Comparison of ENCODE assay signal across 13 mouse cellular contexts in the genomic region with DNA sequence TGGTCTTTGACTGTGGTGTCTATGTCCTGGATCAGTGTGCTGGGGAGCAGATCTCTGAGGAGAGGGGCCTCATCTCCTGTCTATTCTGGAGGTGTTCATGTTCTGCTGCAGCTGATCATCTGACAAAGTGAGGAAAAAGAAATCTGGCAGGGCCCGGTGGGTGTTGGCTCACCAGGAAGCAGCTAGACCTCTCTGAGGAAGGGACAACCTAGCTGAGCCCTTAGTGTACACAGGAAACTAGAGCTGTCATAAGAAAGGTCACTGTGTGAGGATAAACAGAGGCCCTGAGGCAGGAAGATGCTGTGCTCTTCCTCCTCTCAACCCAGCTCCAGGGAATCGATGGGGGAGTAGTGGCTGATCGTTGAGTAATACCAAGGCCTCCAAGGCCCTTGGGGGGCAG. TPM values are rescaled to one million over a fixed set of nuclear protein-coding genes. Genes with fewer than 3 reads are reported as not detected.
DNase-seq lines count a peak whose midpoint lies in the region; ATAC-seq and TF ChIP-seq lines count a peak whose summit lies in the region.
"Had no signal": no experiment of that assay in that cellular context is flagged by ENCODE, and none has a peak within 500 bp of the region (broad histone marks: within the 10 kb centered on the region; RNA-seq: fewer than 3 reads in every experiment).

No protein-coding gene starts in this region.

- TF ChIP-seq POLR2A in cortical plate, adult 2 months (IDR thresholded peaks at IDR 0.05; ENCODE audit: extremely low read depth, insufficient read depth, low read length) = no peak

- TF ChIP-seq CTCF in cortical plate, adult 2 months (IDR thresholded peaks at IDR 0.05; ENCODE audit: extremely low read depth, insufficient read depth, low read length) = no peak

- no peak overlapping the region for H3K4me3 ChIP-seq in heart, embryonic 13.5 days
- no peak overlapping the region for H3K4me3 ChIP-seq in cortical plate, adult 2 months (ENCODE audit: insufficient read depth, low read length)
- no peak overlapping the region for H3K4me3 ChIP-seq in lung, embryonic 16.5 days (ENCODE audit: low read length)
- H3K4me3 ChIP-seq: embryonic facial prominence, embryonic 13.5 days; myocyte had no signal

- ATAC-seq in heart, embryonic 13.5 days (ENCODE audit: extremely low read depth, insufficient number of reproducible peaks, low FRiP score, low TSS enrichment) = no peak
- no peak for ATAC-seq in lung, embryonic 16.5 days (ENCODE audit: low read depth)

- peaks cover 16% of the 10 kb centered on the region for H3K36me3 ChIP-seq in heart, embryonic 13.5 days
- H3K36me3 ChIP-seq in lung, embryonic 16.5 days (ENCODE audit: control insufficient read depth, insufficient read depth, low read length) = no peaks in the 10 kb centered on the region

- 0 out of 2 replicates have a peak overlapping the region, but pooled peaks have one; percentile 28 for H3K9ac ChIP-seq in heart, embryonic 13.5 days
- no peak overlapping the region for H3K9ac ChIP-seq in lung, embryonic 16.5 days (ENCODE audit: low read length)
- H3K9ac ChIP-seq: embryonic facial prominence, embryonic 13.5 days; hindbrain, embryonic 14.5 days had no signal

- 62% methylated on average over 3 of the region's 3 CpGs for WGBS in heart, embryonic 13.5 days
- 71% methylated on average over 3 of the region's 3 CpGs for WGBS in lung, embryonic 16.5 days

- DNase-seq in heart, postnatal 10 days = no peak
- DNase-seq in CD4-positive, CD25-positive, alpha-beta regulatory T cell, adult 2 months (ENCODE audit: low read depth, low spot score) = peak; percentile 37
- DNase-seq in urinary bladder, postnatal 25 days (ENCODE audit: low spot score) = no peak
- no peak for DNase-seq in cerebellum, postnatal 10 days
- DNase-seq: cerebellum, adult 11 months; right cerebral cortex, adult 18-20 months had no signal

- H3K27ac ChIP-seq in heart, embryonic 13.5 days (replicated peaks) = peak overlapping the region; percentile 45
- H3K27ac ChIP-seq in cortical plate, adult 2 months (ENCODE audit: insufficient read depth, low read length) = peak overlapping the region; percentile 14; the same call in 1 of the 2 replicates
- H3K27ac ChIP-seq in lung, embryonic 16.5 days (ENCODE audit: low read length) = peak overlapping the region; percentile 19; the same call in 1 of the 2 replicates
- H3K27ac ChIP-seq: embryonic facial prominence, embryonic 13.5 days; hindbrain, embryonic 14.5 days; macrophage had no signal

- peaks cover 60% of the 10 kb centered on the region for H3K4me1 ChIP-seq in heart, embryonic 13.5 days
- H3K4me1 ChIP-seq in cortical plate, adult 2 months (ENCODE audit: control insufficient read depth, insufficient read depth, low read length) = peaks cover 12% of the 10 kb centered on the region
- H3K4me1 ChIP-seq in lung, embryonic 16.5 days (replicated peaks; ENCODE audit: control insufficient read depth, insufficient read depth, low read length) = peaks cover 8% of the 10 kb centered on the region

- intact Hi-C loops in heart, postnatal 10 days (cut with DNase I) = no loop called here

- no peaks in the 10 kb centered on the region for H3K9me3 ChIP-seq in heart, embryonic 13.5 days
- no peaks in the 10 kb centered on the region for H3K9me3 ChIP-seq in lung, embryonic 16.5 days (ENCODE audit: control insufficient read depth, low read length)
- H3K9me3 ChIP-seq: embryonic facial prominence, embryonic 13.5 days had no signal

- H3K27me3 ChIP-seq in heart, embryonic 13.5 days (replicated peaks) = no peaks in the 10 kb centered on the region
- no peaks in the 10 kb centered on the region for H3K27me3 ChIP-seq in lung, embryonic 16.5 days (ENCODE audit: control insufficient read depth, insufficient read depth, low read depth, low read length)
- H3K27me3 ChIP-seq: embryonic facial prominence, embryonic 13.5 days had no signal

- no peak overlapping the region for H3K4me2 ChIP-seq in heart, embryonic 13.5 days
- no peak overlapping the region for H3K4me2 ChIP-seq in lung, embryonic 16.5 days (ENCODE audit: low read depth, low read length)
- H3K4me2 ChIP-seq: embryonic facial prominence, embryonic 13.5 days; hindbrain, embryonic 14.5 days had no signal

RNA-seq across cellular contexts. Expression of a gene that starts 25.6 kb away (rescaled TPM):
- 66.8 and 67.6 TPM in 2 replicates for polyA plus RNA-seq in heart, embryonic 13.5 days (2015; fragmentation: Nextera tagmentation; extraction: Ambion mirVana)
- 10 to 100 TPM; 90.0 to 90.6 TPM for total RNA-seq in heart, postnatal 10 days (2021)
- 60.8 and 67.9 TPM in 2 replicates for polyA plus RNA-seq in cortical plate, adult 2 months (2012; rRNA removed)
- polyA plus RNA-seq in lung, embryonic 16.5 days (2015; fragmentation: Nextera tagmentation; extraction: Ambion mirVana) = 77.5 and 78.2 TPM in 2 replicates

RNA-seq across cellular contexts. Expression of a gene that starts 38.6 kb away (rescaled TPM):
- 27.6 and 28.6 TPM in 2 replicates for polyA plus RNA-seq in heart, embryonic 13.5 days (2015; fragmentation: Nextera tagmentation; extraction: Ambion mirVana)
- 10 to 100 TPM; 10.6 to 11.5 TPM for total RNA-seq in heart, postnatal 10 days (2021)
- polyA plus RNA-seq in cortical plate, adult 2 months (2012; rRNA removed) = 42.5 and 43.8 TPM in 2 replicates
- 37.3 and 37.5 TPM in 2 replicates for polyA plus RNA-seq in lung, embryonic 16.5 days (2015; fragmentation: Nextera tagmentation; extraction: Ambion mirVana)

RNA-seq across cellular contexts. Expression of a gene that starts 59.8 kb away (rescaled TPM):
- 88.9 and 103 TPM in 2 replicates for polyA plus RNA-seq in heart, embryonic 13.5 days (2015; fragmentation: Nextera tagmentation; extraction: Ambion mirVana)
- total RNA-seq in heart, postnatal 10 days (2021) = 10 to 100 TPM; 44.8 to 46.7 TPM
- 25.0 and 25.5 TPM in 2 replicates for polyA plus RNA-seq in cortical plate, adult 2 months (2012; rRNA removed)
- polyA plus RNA-seq in lung, embryonic 16.5 days (2015; fragmentation: Nextera tagmentation; extraction: Ambion mirVana) = 115 and 118 TPM in 2 replicates
